Mouse (Mus musculus): ENCODE results near the gene Haghl. TPM values are rescaled to one million over a fixed set of nuclear protein-coding genes. Genes with fewer than 3 reads are reported as not detected.
"Not testable (repeated sequence)": the region's sequence is repeated elsewhere in the genome, so short reads cannot be mapped to it uniquely, and the experiment has no call there.

The Haghl gene
- polyA plus RNA-seq, 2 experiments: 69.3 to 113 TPM

- H3K4me1 ChIP-seq (ENCODE audit: control insufficient read depth, insufficient read depth, low read length): peaks cover 6% of the 10 kb centered on the region
- peaks cover 27% of the 10 kb centered on the region for H3K27me3 ChIP-seq (ENCODE audit: control insufficient read depth, insufficient read depth, low read length)
- TF ChIP-seq POLR2A (IDR thresholded peaks at IDR 0.05; ENCODE audit: borderline replicate concordance, extremely low read depth, insufficient read depth, insufficient read length): no peak
- no peaks in the 10 kb centered on the region for H3K36me3 ChIP-seq (ENCODE audit: control insufficient read depth, insufficient read depth, low read length)
- ATAC-seq (ENCODE audit: low FRiP score, low read depth) (no peak), DNase-seq (ENCODE audit: low spot score) (no peak)
- peak overlapping the region; percentile 96; the same call in 1 of the 2 replicates for H3K4me2 ChIP-seq (replicated peaks; ENCODE audit: low read depth, low read length, severe bottlenecking)
- no peaks in the 10 kb centered on the region for H3K9me3 ChIP-seq (ENCODE audit: control insufficient read depth, low read length)
- H3K9ac ChIP-seq (ENCODE audit: low read depth, low read length, severe bottlenecking): no peak overlapping the region
- H3K27ac ChIP-seq (replicated peaks; ENCODE audit: low read depth, low read length): no peak overlapping the region
- peak overlapping the region; percentile 66; the same call in 1 of the 2 replicates for H3K4me3 ChIP-seq (replicated peaks; ENCODE audit: low read length)
- WGBS: 39% methylated on average over 5 of the region's 5 CpGs
Observed at GRCm38 (mm10) chr17:25808028-25808427, 22.6 kb upstream of the Haghl start.

GRCm38 (mm10) chr17:25807452-25807851, 22.0 kb upstream of the Haghl start:
- not testable (repeated sequence) for ATAC-seq (ENCODE audit: low FRiP score, low read depth); H3K9me3 ChIP-seq (ENCODE audit: control insufficient read depth, low read length); H3K4me1 ChIP-seq (ENCODE audit: control insufficient read depth, insufficient read depth, low read length); H3K4me2 ChIP-seq (replicated peaks; ENCODE audit: low read depth, low read length, severe bottlenecking); H3K9ac ChIP-seq (ENCODE audit: low read depth, low read length, severe bottlenecking); H3K4me3 ChIP-seq (replicated peaks; ENCODE audit: low read length); DNase-seq (ENCODE audit: low spot score); H3K27ac ChIP-seq (replicated peaks; ENCODE audit: low read depth, low read length); H3K36me3 ChIP-seq (ENCODE audit: control insufficient read depth, insufficient read depth, low read length)
- peaks cover 22% of the 10 kb centered on the region for H3K27me3 ChIP-seq (ENCODE audit: control insufficient read depth, insufficient read depth, low read length)
- 40% methylated on average over 2 of the region's 2 CpGs for WGBS

GRCm38 (mm10) chr17:25806507-25806906, 21.0 kb upstream of the Haghl start:
- H3K36me3 ChIP-seq (ENCODE audit: control insufficient read depth, insufficient read depth, low read length): no peaks in the 10 kb centered on the region
- no peak overlapping the region for H3K27ac ChIP-seq (replicated peaks; ENCODE audit: low read depth, low read length)
- peaks cover 19% of the 10 kb centered on the region for H3K27me3 ChIP-seq (ENCODE audit: control insufficient read depth, insufficient read depth, low read length)
- TF ChIP-seq POLR2A (IDR thresholded peaks at IDR 0.05; ENCODE audit: borderline replicate concordance, extremely low read depth, insufficient read depth, insufficient read length): no peak
- ATAC-seq (ENCODE audit: low FRiP score, low read depth) (no peak), DNase-seq (ENCODE audit: low spot score) (no peak)
- H3K9me3 ChIP-seq (ENCODE audit: control insufficient read depth, low read length): no peaks in the 10 kb centered on the region
- WGBS: 76% methylated on average over 4 of the region's 4 CpGs
- peaks cover 6% of the 10 kb centered on the region for H3K4me1 ChIP-seq (ENCODE audit: control insufficient read depth, insufficient read depth, low read length)
- H3K9ac ChIP-seq (ENCODE audit: low read depth, low read length, severe bottlenecking): no peak overlapping the region
- no peak overlapping the region for H3K4me3 ChIP-seq (replicated peaks; ENCODE audit: low read length)
- H3K4me2 ChIP-seq (replicated peaks; ENCODE audit: low read depth, low read length, severe bottlenecking): no peak overlapping the region

GRCm38 (mm10) chr17:25802825-25803517, 17.5 kb upstream of the Haghl start:
- TF ChIP-seq POLR2A (IDR thresholded peaks at IDR 0.05; ENCODE audit: borderline replicate concordance, extremely low read depth, insufficient read depth, insufficient read length): no peak
- 11% methylated on average over 10 of the region's 10 CpGs for WGBS
- H3K27ac ChIP-seq (replicated peaks; ENCODE audit: low read depth, low read length): no peak overlapping the region
- H3K4me2 ChIP-seq (replicated peaks; ENCODE audit: low read depth, low read length, severe bottlenecking): no peak overlapping the region
- no peaks in the 10 kb centered on the region for H3K9me3 ChIP-seq (ENCODE audit: control insufficient read depth, low read length)
- peaks cover under 1% of the 10 kb centered on the region; the same call in 1 of the 2 replicates for H3K27me3 ChIP-seq (ENCODE audit: control insufficient read depth, insufficient read depth, low read length)
- H3K36me3 ChIP-seq (ENCODE audit: control insufficient read depth, insufficient read depth, low read length): no peaks in the 10 kb centered on the region
- ATAC-seq (ENCODE audit: low FRiP score, low read depth) (peak; percentile 58; the same call in 1 of the 2 replicates), DNase-seq (ENCODE audit: low spot score) (peak; percentile 30)
- no peak overlapping the region for H3K4me3 ChIP-seq (replicated peaks; ENCODE audit: low read length)
- no peaks in the 10 kb centered on the region for H3K4me1 ChIP-seq (ENCODE audit: control insufficient read depth, insufficient read depth, low read length)
- H3K9ac ChIP-seq (ENCODE audit: low read depth, low read length, severe bottlenecking): no peak overlapping the region; the same call in 1 of the 2 replicates

GRCm38 (mm10) chr17:25801029-25801428, 15.6 kb upstream of the Haghl start:
- TF ChIP-seq POLR2A (IDR thresholded peaks at IDR 0.05; ENCODE audit: borderline replicate concordance, extremely low read depth, insufficient read depth, insufficient read length): no peak
- H3K9me3 ChIP-seq (ENCODE audit: control insufficient read depth, low read length): no peaks in the 10 kb centered on the region
- H3K36me3 ChIP-seq (ENCODE audit: control insufficient read depth, insufficient read depth, low read length): no peaks in the 10 kb centered on the region
- no peak overlapping the region for H3K9ac ChIP-seq (ENCODE audit: low read depth, low read length, severe bottlenecking)
- H3K4me1 ChIP-seq (ENCODE audit: control insufficient read depth, insufficient read depth, low read length): peaks cover 8% of the 10 kb centered on the region; the same call in 1 of the 2 replicates
- WGBS: 5% methylated on average over 6 of the region's 6 CpGs
- ATAC-seq (ENCODE audit: low FRiP score, low read depth): no peak
- peak; percentile 79 for DNase-seq (ENCODE audit: low spot score)
- no peak overlapping the region for H3K27ac ChIP-seq (replicated peaks; ENCODE audit: low read depth, low read length)
- H3K4me3 ChIP-seq (replicated peaks; ENCODE audit: low read length): no peak overlapping the region
- no peaks in the 10 kb centered on the region for H3K27me3 ChIP-seq (ENCODE audit: control insufficient read depth, insufficient read depth, low read length)
- no peak overlapping the region for H3K4me2 ChIP-seq (replicated peaks; ENCODE audit: low read depth, low read length, severe bottlenecking)

All from limb, embryonic 14.5 days (tissue).